Mouse (Mus musculus) T-helper 1 cell (primary cell): ENCODE data around the gene Hmgn3.
"Not testable (repeated sequence)": the region's sequence is repeated elsewhere in the genome, so short reads cannot be mapped to it uniquely, and the experiment has no call there.

Source experiments
- in situ Hi-C: fragments of 300-600 bp; cut with MboI, MseI; formaldehyde crosslinking; loops from one replicate; pipeline ENCODE4 v1.15.1; 2025; ENCODE audit warnings: high pct_unique_total_duplicates

Hmgn3 gene

GRCm38 (mm10) chr9:83146446-83147188, at the start of gene Hmgn3:
Hmgn3 (minus strand) TSS chr9:83146685.
- in situ Hi-C loops: no loop called here

- in situ Hi-C loops: no loop called here
Observed at GRCm38 (mm10) chr9:83195765-83196164, 49.3 kb upstream of the Hmgn3 start.

DNA sequence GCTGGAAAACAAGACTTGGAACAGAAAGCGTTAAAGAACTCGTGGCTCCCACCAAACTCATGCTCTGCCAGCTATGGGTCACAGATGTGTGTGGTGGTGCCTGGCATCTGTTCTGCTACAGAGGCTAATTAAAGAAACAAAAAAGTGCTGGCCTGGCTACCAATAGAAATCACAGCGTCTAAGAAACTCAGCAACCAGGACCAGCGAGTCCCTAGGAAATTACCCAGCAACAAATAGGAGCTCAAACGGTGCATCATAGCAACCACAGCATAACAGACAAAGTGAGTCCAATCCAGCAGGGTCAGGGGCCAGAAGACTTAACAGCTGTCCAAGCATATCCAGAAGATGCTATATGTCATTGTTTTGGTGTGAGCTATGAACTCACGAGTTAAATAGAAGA, 48.5 kb upstream of the Hmgn3 start:
- in situ Hi-C loops: no loop called here

DNA sequence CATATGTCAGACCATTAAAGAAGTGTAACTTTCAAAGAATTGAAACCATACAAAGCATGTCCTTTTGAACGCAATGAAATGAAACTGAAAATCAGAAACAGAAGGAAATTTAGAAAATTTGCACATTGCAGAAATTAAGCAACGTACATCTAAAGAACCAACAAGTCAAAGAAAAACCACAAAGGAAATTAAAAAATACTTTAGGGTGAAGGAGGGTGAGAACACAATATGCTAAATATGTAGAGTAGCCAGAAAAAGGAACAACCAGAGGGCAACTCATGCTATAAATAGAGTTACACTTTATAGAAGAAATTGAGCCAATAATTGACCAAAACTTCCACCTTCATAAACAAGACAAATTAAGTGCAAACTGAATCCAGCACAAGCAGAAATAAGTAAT, 41.3 kb upstream of the Hmgn3 start:
- in situ Hi-C loops: no loop called here

DNA sequence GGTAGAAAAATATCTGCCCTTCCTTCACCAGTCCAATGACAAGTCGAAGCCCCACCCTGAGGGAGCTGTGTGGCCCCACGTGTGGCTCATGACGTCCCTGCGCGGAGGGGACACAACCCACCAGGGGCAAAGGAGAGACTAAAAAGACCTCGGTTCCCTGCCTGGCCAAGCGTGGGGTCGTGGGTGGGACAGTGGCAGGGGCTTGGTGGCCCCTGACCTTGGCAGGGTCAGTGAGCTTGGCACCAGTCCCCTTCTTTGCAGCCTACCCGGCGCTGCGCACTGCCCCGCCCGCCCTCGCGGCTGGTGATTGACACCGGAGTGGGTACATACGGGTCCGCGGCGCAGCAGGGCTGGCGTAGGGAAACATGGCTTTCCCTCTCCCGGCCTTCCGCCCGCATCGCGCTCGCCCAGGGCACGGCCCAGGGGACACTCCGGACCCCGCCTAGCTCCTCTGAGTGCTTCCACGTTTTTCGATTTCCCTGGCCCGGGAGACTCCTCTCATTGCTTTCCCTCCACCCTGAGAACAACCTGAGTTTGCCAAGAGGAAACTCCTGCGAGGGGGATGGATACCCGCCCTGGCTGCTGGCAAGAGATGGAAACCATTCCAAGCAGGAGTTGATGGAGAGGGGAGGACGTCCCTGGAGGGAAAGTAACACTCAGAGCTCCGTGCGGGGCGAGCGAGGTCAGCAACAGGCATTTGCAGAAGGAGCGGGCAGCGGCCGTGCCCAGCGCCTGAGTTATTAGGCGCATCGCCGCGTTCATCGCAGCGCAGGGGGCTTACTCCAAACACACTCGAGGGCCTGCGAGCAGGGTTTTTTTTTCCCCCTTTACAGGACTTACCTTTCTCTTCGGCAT, 667 bp downstream of the Hmgn3 start:
- in situ Hi-C loops: no loop called here

GRCm38 (mm10) chr9:83129831-83130230, 16.7 kb downstream of the Hmgn3 start:
- in situ Hi-C loops: loop anchor here (10.0 kb wide), 1 partner anchor 55 kb away; no protein-coding TSS in a partner anchor

GRCm38 (mm10) chr9:83127840-83128239, 18.6 kb downstream of the Hmgn3 start:
- in situ Hi-C loops: no loop called here

GRCm38 (mm10) chr9:83126482-83126881, 20.0 kb downstream of the Hmgn3 start:
- in situ Hi-C loops: not testable (repeated sequence)

DNA sequence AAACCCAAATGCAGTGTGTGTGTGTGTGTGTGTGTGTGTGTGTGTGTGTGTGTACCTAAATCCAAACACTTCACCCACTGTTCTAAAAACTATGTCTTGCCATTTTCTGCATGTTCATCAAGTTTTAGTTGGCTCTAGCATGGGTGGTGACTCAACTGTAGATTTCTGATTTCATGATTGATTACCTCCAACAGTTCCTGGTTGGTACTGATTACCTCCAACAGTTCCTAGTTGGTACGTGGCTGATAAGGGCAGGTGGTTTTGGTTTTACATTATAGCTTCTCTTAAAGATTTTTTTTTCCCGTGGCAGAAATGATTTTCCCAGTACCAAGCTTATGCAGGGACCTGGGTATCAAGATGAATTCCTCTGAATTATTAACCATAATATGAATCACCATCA, 27.3 kb downstream of the Hmgn3 start:
- in situ Hi-C loops: no loop called here

GRCm38 (mm10) chr9:83117486-83117885, 29.0 kb downstream of the Hmgn3 start:
- in situ Hi-C loops: no loop called here

DNA sequence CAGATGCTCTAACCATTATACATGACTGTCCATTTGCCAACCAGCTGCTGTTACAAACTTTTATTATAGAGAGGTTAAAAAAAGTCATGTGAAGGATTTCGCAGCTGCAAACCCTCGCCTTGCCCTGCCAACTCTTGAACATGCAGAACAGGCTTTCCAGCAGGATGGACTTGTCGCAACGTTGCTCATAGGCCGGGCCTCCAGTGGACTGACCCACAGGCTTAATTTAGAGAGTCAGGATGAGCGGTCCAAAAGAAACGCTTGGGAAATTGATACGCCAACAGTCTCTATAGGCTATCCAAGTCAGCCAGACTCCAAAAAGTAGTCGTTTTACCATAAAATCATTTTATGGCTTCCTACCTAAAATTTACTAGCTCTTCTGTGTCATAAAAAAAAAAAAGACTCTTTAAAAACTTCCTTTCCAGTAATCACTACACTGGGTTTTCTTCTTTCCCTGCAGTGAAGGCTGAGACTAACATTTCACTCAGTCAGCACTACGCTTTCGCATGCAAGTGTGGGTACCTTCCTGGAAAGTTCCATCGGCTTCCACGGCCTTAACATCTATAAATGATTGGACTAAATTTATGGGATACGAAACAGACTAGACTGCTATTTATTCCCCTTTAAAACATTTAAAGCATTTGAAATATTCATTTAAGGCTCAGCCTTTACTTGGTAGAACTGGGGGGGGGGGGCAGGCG, 29.6 kb downstream of the Hmgn3 start:
- in situ Hi-C loops: no loop called here

GRCm38 (mm10) chr9:83115676-83116075, 30.8 kb downstream of the Hmgn3 start:
- in situ Hi-C loops: no loop called here

DNA sequence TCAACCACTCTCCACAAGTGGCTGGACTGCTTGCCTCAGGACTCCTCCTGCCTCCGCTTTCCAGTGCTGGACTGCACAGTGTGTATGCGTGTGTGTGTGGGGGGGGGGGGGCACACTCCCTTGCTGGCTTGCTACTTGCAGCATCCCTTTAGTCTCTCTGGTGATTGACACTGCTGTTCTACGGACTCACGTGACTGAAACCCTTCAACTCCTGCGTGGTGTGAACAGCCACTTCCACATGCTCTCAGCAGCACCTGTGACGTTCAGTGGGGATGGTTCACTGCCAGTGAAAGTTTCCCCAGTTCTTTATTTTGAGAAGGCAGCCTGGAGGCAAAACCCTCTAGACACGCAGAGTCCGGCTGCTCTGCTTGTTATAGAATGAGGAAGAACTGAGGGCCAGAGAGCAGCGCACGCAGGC, 32.7 kb downstream of the Hmgn3 start:
- in situ Hi-C loops: no loop called here

GRCm38 (mm10) chr9:83112305-83112768, 34.1 kb downstream of the Hmgn3 start:
- in situ Hi-C loops: no loop called here

DNA sequence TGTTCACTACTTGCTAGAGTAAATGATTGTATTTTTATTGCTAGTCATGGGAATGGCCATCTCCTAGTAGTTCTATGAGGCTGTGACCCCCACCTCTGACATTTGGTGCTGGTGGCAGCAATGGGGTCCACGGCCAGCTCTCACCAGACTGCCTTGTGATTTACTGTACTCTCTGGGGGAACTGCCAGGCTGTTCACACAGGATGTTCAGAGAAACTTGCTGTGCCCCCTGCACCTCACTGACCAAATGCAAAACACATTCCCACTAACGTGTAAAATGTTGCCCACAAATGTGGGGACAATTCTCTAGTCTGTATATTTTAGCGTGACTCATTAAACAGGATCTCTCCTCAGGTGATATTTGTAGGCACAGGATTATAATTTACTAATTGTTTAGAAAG, 34.7 kb downstream of the Hmgn3 start:
- in situ Hi-C loops: no loop called here

GRCm38 (mm10) chr9:83111117-83111686, 35.3 kb downstream of the Hmgn3 start:
- in situ Hi-C loops: no loop called here

DNA sequence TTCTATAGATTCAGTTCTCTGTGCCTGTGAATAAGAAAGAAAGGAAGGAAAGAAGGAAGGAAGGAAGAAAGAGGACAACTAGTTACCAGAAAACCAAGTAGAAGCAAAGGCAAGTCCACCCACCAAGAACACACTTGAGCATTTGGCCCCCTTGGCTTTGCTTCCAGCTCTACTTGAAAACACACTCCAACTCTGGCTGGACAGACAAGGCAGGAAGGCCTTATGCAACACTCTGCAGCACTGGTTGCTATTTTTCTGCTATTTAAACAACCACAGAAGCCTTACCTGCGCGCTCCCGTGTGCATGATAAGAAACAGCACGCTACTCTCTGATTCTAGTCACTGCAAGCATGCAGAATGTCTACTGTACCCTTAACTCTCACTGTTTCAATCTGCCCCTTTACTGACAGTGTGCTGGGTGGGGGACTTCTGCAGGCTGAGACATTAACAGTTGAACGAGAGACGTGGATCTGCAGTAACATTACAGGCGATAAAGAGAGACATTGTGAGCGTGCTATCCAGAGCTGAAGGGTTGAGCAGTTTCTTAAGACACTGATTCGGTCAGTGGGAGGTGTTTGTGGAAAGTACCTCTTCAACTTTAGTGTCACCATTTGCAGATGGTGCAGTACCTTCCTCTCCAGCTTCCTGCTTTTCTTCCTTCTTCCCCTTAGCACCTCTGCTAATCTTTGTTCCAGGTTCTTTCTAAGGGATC, 35.9 kb downstream of the Hmgn3 start:
- in situ Hi-C loops: no loop called here

DNA sequence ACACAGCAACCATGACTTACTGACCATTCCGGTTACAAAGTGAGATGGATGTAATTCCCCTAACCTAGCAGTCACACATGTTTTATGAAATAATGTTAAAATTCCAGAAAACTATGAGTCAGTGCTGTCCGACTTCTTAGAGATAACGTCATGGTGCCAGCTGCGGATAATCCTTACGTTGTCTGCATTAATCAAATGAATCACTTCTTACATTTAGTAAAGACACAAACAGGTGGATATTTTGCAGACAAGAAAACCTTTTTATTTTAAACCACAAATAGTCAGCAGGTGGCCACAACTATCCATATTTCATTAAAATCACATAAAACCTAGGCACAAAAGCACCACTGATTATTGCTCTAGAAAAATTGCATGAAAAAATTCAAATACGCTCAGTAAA, 36.8 kb downstream of the Hmgn3 start:
- in situ Hi-C loops: no loop called here

DNA sequence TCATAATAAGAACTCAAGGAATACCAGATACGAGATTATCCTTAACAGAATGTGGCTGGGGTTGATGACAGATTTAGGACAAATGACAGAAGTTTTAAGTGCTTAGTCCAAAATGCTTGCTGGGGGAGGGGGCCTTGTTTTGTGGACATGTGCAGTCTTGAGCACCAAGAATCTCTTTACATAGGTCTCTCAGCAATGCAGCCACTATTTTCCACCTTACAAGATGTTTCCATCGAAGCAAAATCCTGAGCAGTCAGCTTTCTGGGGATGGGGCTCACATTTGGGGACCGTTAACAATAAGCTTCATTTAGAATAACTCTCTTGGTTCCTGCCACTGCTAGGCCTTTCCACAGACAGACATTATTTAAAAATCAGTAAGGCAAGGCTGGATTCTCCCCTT, 37.7 kb downstream of the Hmgn3 start:
- in situ Hi-C loops: no loop called here

- in situ Hi-C loops: no loop called here
Observed at GRCm38 (mm10) chr9:83103785-83104184, 42.7 kb downstream of the Hmgn3 start.

DNA sequence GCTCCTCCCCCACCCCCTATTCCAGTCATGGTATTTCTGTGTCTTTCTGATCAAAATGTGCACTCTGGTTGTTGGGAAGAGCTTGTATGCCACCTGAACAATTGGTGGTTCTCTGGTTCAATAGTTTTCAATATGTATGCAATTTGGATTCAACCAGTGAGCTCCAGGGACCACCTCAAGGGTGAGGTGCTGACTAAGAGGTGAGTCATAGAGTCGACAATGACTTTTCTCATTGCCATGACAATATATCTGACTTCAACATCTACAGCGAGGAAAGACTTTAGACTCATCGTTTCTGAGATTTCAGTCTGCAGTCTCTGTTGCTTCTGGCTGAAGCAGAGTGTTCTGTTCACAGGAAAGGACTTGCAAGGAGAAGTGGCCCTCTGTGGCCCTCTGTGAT, 44.8 kb downstream of the Hmgn3 start:
- in situ Hi-C loops: no loop called here
